Comparison of ENCODE assay signal across 17 mouse cellular contexts in the genomic region with DNA sequence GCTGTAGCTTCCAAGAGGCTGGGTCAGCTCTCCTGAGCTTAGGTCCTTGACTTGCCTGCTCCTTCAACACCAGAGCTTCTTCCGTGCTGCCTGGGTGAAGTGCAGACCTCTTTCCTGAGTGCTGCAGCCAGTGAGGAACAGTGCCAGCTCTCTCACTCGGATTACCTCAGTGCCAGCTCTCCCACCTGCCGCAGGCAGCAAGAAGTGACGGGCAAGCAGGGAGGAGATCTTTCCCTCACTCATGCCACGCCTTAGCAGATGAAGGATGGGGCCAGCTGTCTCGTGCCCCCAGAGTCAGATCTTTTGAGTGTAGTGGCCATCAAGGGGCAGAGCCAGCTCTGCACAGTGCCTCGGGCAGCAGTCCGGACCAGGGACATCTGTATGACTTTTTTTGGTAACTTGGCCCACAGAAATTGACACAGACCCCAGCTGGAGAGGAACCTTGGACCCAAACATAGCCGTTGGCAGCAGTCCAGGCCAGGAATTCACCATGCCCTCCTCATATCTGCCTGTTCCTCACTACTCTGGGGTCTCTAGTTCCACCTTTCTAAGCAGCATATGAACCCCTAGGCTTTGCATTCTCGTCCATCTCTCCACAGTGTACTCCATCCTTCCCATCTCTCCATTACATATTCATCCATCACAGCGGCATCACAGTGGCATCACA.
DNase-seq lines count a peak whose midpoint lies in the region; ATAC-seq and TF ChIP-seq lines count a peak whose summit lies in the region.
"Had no signal": no experiment of that assay in that cellular context is flagged by ENCODE, and none has a peak within 500 bp of the region (broad histone marks: within the 10 kb centered on the region; RNA-seq: fewer than 3 reads in every experiment).

No protein-coding gene starts in this region.

- no peak for ATAC-seq in midbrain, postnatal 0 days (ENCODE audit: low FRiP score)
- ATAC-seq in midbrain, embryonic 13.5 days: no peak
- ATAC-seq in neutrophil, adult 5-6 weeks (ENCODE audit: extremely low read depth, insufficient number of reproducible peaks, low FRiP score, poor library complexity, severe bottlenecking): 0 out of 2 replicates have a peak, but pooled peaks have one; percentile 3
- ATAC-seq: forebrain, postnatal 0 days; inflammation-experienced regulatory T-cells, adult 6 months; lung, postnatal 0 days had no signal

- no peak overlapping the region for H3K4me3 ChIP-seq in midbrain, postnatal 0 days (ENCODE audit: low read depth, low read length)
- no peak overlapping the region for H3K4me3 ChIP-seq in midbrain, embryonic 13.5 days (replicated peaks)
- no peak overlapping the region for H3K4me3 ChIP-seq in limb, embryonic 10.5 days
- H3K4me3 ChIP-seq: embryonic facial prominence, embryonic 13.5 days; heart, embryonic 15.5 days; hindbrain, embryonic 10.5 days had no signal

- no peak for TF ChIP-seq CTCF in midbrain, postnatal 0 days (IDR thresholded peaks at IDR 0.05)

- no peaks in the 10 kb centered on the region for H3K27me3 ChIP-seq in midbrain, postnatal 0 days (ENCODE audit: insufficient read depth, low read length)
- no peaks in the 10 kb centered on the region for H3K27me3 ChIP-seq in midbrain, embryonic 13.5 days
- no peaks in the 10 kb centered on the region for H3K27me3 ChIP-seq in limb, embryonic 10.5 days (ENCODE audit: low read depth, poor library complexity, severe bottlenecking)
- H3K27me3 ChIP-seq: embryonic facial prominence, embryonic 13.5 days; heart, embryonic 15.5 days had no signal

- peak; percentile 1 for DNase-seq in adrenal gland, postnatal 25 days
- no peak for DNase-seq in adrenal gland, postnatal 36 days
- DNase-seq in midbrain, postnatal 0 days (ENCODE audit: low spot score): peak; percentile 12
- DNase-seq in cerebellum, adult 8-10 months: peak; percentile 70
- no peak for DNase-seq in spleen, postnatal 10 days (ENCODE audit: low spot score in 2 of 2)
- no peak for DNase-seq in limb, embryonic 10.5 days (ENCODE audit: low spot score)
- DNase-seq: forebrain, postnatal 0 days; heart, adult 11 months; layer of hippocampus, postnatal 36 days had no signal

- H3K36me3 ChIP-seq in midbrain, postnatal 0 days (ENCODE audit: insufficient read depth, low read length): no peaks in the 10 kb centered on the region
- no peaks in the 10 kb centered on the region for H3K36me3 ChIP-seq in midbrain, embryonic 13.5 days
- H3K36me3 ChIP-seq in limb, embryonic 10.5 days: no peaks in the 10 kb centered on the region
- H3K36me3 ChIP-seq: embryonic facial prominence, embryonic 13.5 days; heart, embryonic 15.5 days; hindbrain, embryonic 10.5 days had no signal

- no peak overlapping the region for H3K27ac ChIP-seq in midbrain, postnatal 0 days (ENCODE audit: low read depth, low read length)
- no peak overlapping the region for H3K27ac ChIP-seq in midbrain, embryonic 13.5 days
- H3K27ac ChIP-seq in limb, embryonic 10.5 days: no peak overlapping the region
- H3K27ac ChIP-seq: embryonic facial prominence, embryonic 13.5 days; heart, embryonic 15.5 days; hindbrain, embryonic 10.5 days had no signal

- H3K4me2 ChIP-seq in midbrain, postnatal 0 days (ENCODE audit: low read depth, low read length, poor library complexity, severe bottlenecking): no peak overlapping the region
- no peak overlapping the region for H3K4me2 ChIP-seq in midbrain, embryonic 13.5 days (replicated peaks)
- H3K4me2 ChIP-seq: embryonic facial prominence, embryonic 13.5 days; heart, embryonic 15.5 days; liver, embryonic 11.5 days had no signal

- H3K9me3 ChIP-seq in midbrain, postnatal 0 days (ENCODE audit: low read length): no peaks in the 10 kb centered on the region
- H3K9me3 ChIP-seq in midbrain, embryonic 13.5 days: no peaks in the 10 kb centered on the region
- H3K9me3 ChIP-seq in limb, embryonic 10.5 days (replicated peaks): no peaks in the 10 kb centered on the region
- H3K9me3 ChIP-seq: embryonic facial prominence, embryonic 13.5 days; heart, embryonic 15.5 days; hindbrain, embryonic 10.5 days had no signal

- H3K4me1 ChIP-seq in midbrain, postnatal 0 days (ENCODE audit: insufficient read depth, low read length): no peaks in the 10 kb centered on the region
- H3K4me1 ChIP-seq in midbrain, embryonic 13.5 days (replicated peaks): no peaks in the 10 kb centered on the region
- H3K4me1 ChIP-seq in limb, embryonic 10.5 days: no peaks in the 10 kb centered on the region
- H3K4me1 ChIP-seq: embryonic facial prominence, embryonic 13.5 days; heart, embryonic 15.5 days; hindbrain, embryonic 10.5 days had no signal

- no peak overlapping the region for H3K9ac ChIP-seq in midbrain, postnatal 0 days (replicated peaks; ENCODE audit: low read length, poor library complexity, severe bottlenecking)
- H3K9ac ChIP-seq in midbrain, embryonic 13.5 days (replicated peaks): no peak overlapping the region
- H3K9ac ChIP-seq: embryonic facial prominence, embryonic 13.5 days; forebrain, postnatal 0 days; heart, embryonic 15.5 days had no signal

- WGBS in midbrain, postnatal 0 days: 82% methylated on average over 11 of the region's 11 CpGs
- WGBS in midbrain, embryonic 13.5 days: 88% methylated on average over 11 of the region's 11 CpGs
- 86% methylated on average over 11 of the region's 11 CpGs for WGBS in limb, embryonic 10.5 days

Comparison
In these comparisons a context has a peak if more than half of its experiments do, and no peak if none do; other contexts are left out.
1. DNase-seq: peak in adrenal gland, postnatal 25 days (single experiment), midbrain, postnatal 0 days (single experiment) and cerebellum, adult 8-10 months (single experiment); none in adrenal gland, postnatal 36 days (0 of 2), spleen, postnatal 10 days (0 of 2) and limb, embryonic 10.5 days (single experiment).